Mouse (Mus musculus) midbrain, postnatal 0 days (tissue): ENCODE measurements at regions not wholly inside any gene's neighbourhood (a gene's known extent, or its start where the extent isn't known, plus 50 kb on each side); places are given as distances from the start of the nearest gene placed in this dataset.

Source experiments
- ATAC-seq: fragments of 200-750 bp; cut with Nextera tagmentation; 2 replicates; pipeline ENCODE4 v1.8.0; 2017; ENCODE audit warnings: moderate number of reproducible peaks, mild to moderate bottlenecking, moderate TSS enrichment, moderate library complexity; ENCODE audit not compliant: low FRiP score
- DNase-seq: peaks from one replicate; pipeline ENCODE4 v3.0.0-alpha.2; 2015; ENCODE audit warnings: low spot score
- H3K27ac ChIP-seq: fragments of 300-500 bp; sonication (generic); 2 replicates; pipeline ENCODE4 v1.5.1; 2014; ENCODE audit warnings: low read depth, mild to moderate bottlenecking, low read length, mixed read lengths
- H3K27me3 ChIP-seq: fragments of 300-500 bp; sonication (generic); 2 replicates; pipeline ENCODE4 v1.6.1; 2014; ENCODE audit warnings: low read length, control low read depth, mixed read lengths; ENCODE audit not compliant: insufficient read depth
- H3K36me3 ChIP-seq: fragments of 300-500 bp; sonication (generic); 2 replicates; pipeline ENCODE4 v1.6.1; 2014; ENCODE audit warnings: low read length, control low read depth, mixed read lengths; ENCODE audit not compliant: insufficient read depth
- H3K4me1 ChIP-seq: fragments of 300-500 bp; sonication (generic); 2 replicates; pipeline ENCODE4 v1.6.1; 2014; ENCODE audit warnings: mild to moderate bottlenecking, control low read depth, antibody characterized with exemption, low read length, mixed read lengths; ENCODE audit not compliant: insufficient read depth
- H3K4me2 ChIP-seq: fragments of 300-500 bp; sonication (generic); 2 replicates; pipeline ENCODE4 v1.6.1; 2014; ENCODE audit warnings: low read depth, mild to moderate bottlenecking, low read length, mixed read lengths; ENCODE audit not compliant: poor library complexity, severe bottlenecking
- H3K4me3 ChIP-seq: fragments of 300-500 bp; sonication (generic); 2 replicates; pipeline ENCODE4 v1.5.1; 2014; ENCODE audit warnings: low read depth, mild to moderate bottlenecking, low read length, moderate library complexity
- H3K9ac ChIP-seq: fragments of 300-500 bp; sonication (generic); replicated peaks from 2 replicates; pipeline ENCODE4 v1.6.1; 2014; ENCODE audit warnings: mild to moderate bottlenecking, low read length, moderate library complexity, mixed read lengths; ENCODE audit not compliant: poor library complexity, severe bottlenecking
- H3K9me3 ChIP-seq: fragments of 300-500 bp; sonication (generic); 2 replicates; pipeline ENCODE4 v1.6.1; 2016; ENCODE audit warnings: low read length, control low read depth
- CTCF ChIP-seq: IDR thresholded peaks from 2 replicates; pipeline ENCODE4 v1.5.1; 2016; ENCODE audit warnings: antibody characterized with exemption, mild to moderate bottlenecking
- WGBS: fragments of 180-500 bp; shearing (Covaris S2); extraction: QIAGEN DNeasy Blood & Tissue Kit; methylation state at CpG from one replicate; pipeline ENCODE4 v1.1.7; 2014; 5-methylcytosine and 5-hydroxymethylcytosine counted together

GRCm38 (mm10) chr2:115131746-115132145, 449.8 kb upstream of the BC052040 start:
- no peak overlapping the region for H3K4me3 ChIP-seq
- no peaks in the 10 kb centered on the region for H3K9me3 ChIP-seq
- H3K27me3 ChIP-seq: no peaks in the 10 kb centered on the region
- H3K9ac ChIP-seq: no peak overlapping the region
- DNase-seq (no peak), ATAC-seq (no peak)
- TF ChIP-seq CTCF: no peak
- H3K4me2 ChIP-seq: no peak overlapping the region
- H3K4me1 ChIP-seq: no peaks in the 10 kb centered on the region
- no peak overlapping the region for H3K27ac ChIP-seq
- H3K36me3 ChIP-seq: no peaks in the 10 kb centered on the region
- WGBS: 47% methylated on average over 2 of the region's 2 CpGs

GRCm38 (mm10) chr2:115132165-115132592, 449.3 kb upstream of the BC052040 start:
- no peaks in the 10 kb centered on the region for H3K9me3 ChIP-seq
- no peak for ATAC-seq
- no peak for DNase-seq
- no peak overlapping the region for H3K9ac ChIP-seq
- H3K27ac ChIP-seq: no peak overlapping the region
- no peaks in the 10 kb centered on the region for H3K4me1 ChIP-seq
- H3K36me3 ChIP-seq: no peaks in the 10 kb centered on the region
- TF ChIP-seq CTCF: no peak
- WGBS: 7% methylated on average over 1 of the region's 1 CpGs
- H3K4me2 ChIP-seq: no peak overlapping the region
- no peak overlapping the region for H3K4me3 ChIP-seq
- no peaks in the 10 kb centered on the region for H3K27me3 ChIP-seq

GRCm38 (mm10) chr2:115141416-115141815, 440.1 kb upstream of the BC052040 start:
- H3K27ac ChIP-seq: no peak overlapping the region
- ATAC-seq (no peak), DNase-seq (no peak)
- no peaks in the 10 kb centered on the region for H3K4me1 ChIP-seq
- H3K36me3 ChIP-seq: no peaks in the 10 kb centered on the region
- no peak overlapping the region for H3K9ac ChIP-seq
- H3K27me3 ChIP-seq: no peaks in the 10 kb centered on the region
- no peaks in the 10 kb centered on the region for H3K9me3 ChIP-seq
- no peak overlapping the region for H3K4me3 ChIP-seq
- no peak overlapping the region for H3K4me2 ChIP-seq
- no peak for TF ChIP-seq CTCF

- ATAC-seq: no peak
- no peak for TF ChIP-seq CTCF
- Histone ChIP-seq H3K9ac (no peak overlapping the region), H3K36me3 (no peaks in the 10 kb centered on the region), H3K9me3 (no peaks in the 10 kb centered on the region), H3K4me3 (no peak overlapping the region), H3K4me2 (no peak overlapping the region), H3K4me1 (no peaks in the 10 kb centered on the region), H3K27ac (no peak overlapping the region), H3K27me3 (no peaks in the 10 kb centered on the region)
- DNase-seq: no peak
- WGBS: 78% methylated on average over 5 of the region's 5 CpGs
Measured at GRCm38 (mm10) chr2:115172111-115172510, 409.4 kb upstream of the BC052040 start.

- ATAC-seq: no peak
- no peak for TF ChIP-seq CTCF
- 96% methylated on average over 1 of the region's 1 CpGs for WGBS
Measured at GRCm38 (mm10) chr2:115177076-115177475, 404.4 kb upstream of the BC052040 start.

GRCm38 (mm10) chr2:115177896-115178295, 403.6 kb upstream of the BC052040 start:
- no peaks in the 10 kb centered on the region for H3K9me3 ChIP-seq
- no peak overlapping the region for H3K27ac ChIP-seq
- no peak overlapping the region for H3K4me3 ChIP-seq
- no peaks in the 10 kb centered on the region for H3K36me3 ChIP-seq
- 38% methylated on average over 1 of the region's 1 CpGs for WGBS
- H3K4me1 ChIP-seq: no peaks in the 10 kb centered on the region
- H3K4me2 ChIP-seq: no peak overlapping the region
- no peak for TF ChIP-seq CTCF
- DNase-seq: no peak
- H3K9ac ChIP-seq: no peak overlapping the region
- ATAC-seq: no peak
- no peaks in the 10 kb centered on the region for H3K27me3 ChIP-seq

More at GRCm38 (mm10) chr2:115177076-115177475, 404.4 kb upstream of the BC052040 start:
- Histone ChIP-seq H3K27ac (no peak overlapping the region), H3K36me3 (no peaks in the 10 kb centered on the region), H3K4me2 (no peak overlapping the region), H3K4me1 (no peaks in the 10 kb centered on the region), H3K9me3 (no peaks in the 10 kb centered on the region), H3K9ac (no peak overlapping the region), H3K27me3 (no peaks in the 10 kb centered on the region), H3K4me3 (no peak overlapping the region)
- DNase-seq: no peak
